Mouse (Mus musculus): ENCODE results near the gene Psmd2. TPM values are rescaled to one million over a fixed set of nuclear protein-coding genes. Genes with fewer than 3 reads are reported as not detected.
"Not testable (repeated sequence)": the region's sequence is repeated elsewhere in the genome, so short reads cannot be mapped to it uniquely, and the experiment has no call there.

The Psmd2 gene
- polyA plus RNA-seq, 1 experiment from 2014 or later: 397 TPM

DNA sequence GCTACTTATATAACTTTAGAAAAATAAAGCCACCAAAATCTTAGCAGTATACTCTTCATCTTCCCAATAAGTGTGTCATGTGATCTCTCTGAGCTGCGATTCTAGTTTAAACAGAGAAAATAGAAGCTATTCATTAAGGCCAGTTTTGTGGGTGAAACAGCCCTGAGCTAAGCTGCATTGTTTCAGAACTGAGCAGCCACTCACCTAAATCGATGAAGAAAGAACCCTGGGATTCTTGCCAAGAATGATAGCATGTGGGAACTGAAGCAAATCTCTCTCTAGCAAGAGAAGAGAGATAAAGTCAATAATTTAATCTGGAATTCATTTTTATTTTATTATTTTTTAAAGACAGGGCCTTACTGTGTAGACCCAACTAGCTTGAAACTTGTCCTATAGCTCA lies 28.2 kb upstream of the Psmd2 start:
- no peak overlapping the region for H3K9ac ChIP-seq
- no peak for ATAC-seq (ENCODE audit: low FRiP score)

DNA sequence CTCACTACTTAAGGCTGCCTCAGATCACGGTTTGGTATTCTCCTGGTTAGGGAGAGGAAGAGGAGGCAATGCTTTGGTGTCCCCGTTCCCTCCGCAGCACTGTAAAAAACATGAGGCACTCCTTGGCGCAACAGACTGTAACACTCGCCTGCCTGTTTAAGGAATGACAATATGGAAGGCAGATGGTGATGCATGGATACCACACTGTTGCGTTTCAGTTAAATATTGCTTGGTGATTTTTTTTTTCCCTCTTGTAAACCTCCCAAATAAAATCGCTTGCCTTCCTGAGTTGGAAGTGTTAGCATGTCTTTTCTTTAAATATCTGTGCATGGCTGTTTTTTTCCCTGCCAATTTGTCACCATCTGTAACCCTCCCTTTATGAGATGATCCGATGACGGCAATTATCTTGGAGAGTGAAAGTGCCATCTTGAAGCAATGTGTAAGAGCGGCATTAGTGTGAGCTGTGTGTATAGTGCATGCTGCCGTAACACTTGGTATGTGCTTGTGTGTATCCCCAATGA lies 22.5 kb upstream of the Psmd2 start:
- no peak for ATAC-seq (ENCODE audit: low FRiP score)
- Histone ChIP-seq H3K27me3 (peaks cover 9% of the 10 kb centered on the region; the same call in 1 of the 2 replicates), H3K4me3 (no peak overlapping the region), H3K36me3 (peaks cover 3% of the 10 kb centered on the region; the same call in 1 of the 2 replicates), H3K4me2 (replicated peaks) (peak overlapping the region; percentile 97; the same call in 1 of the 2 replicates), H3K27ac (no peak overlapping the region), H3K9me3 (replicated peaks) (no peaks in the 10 kb centered on the region), H3K4me1 (peaks cover 17% of the 10 kb centered on the region), H3K9ac (no peak overlapping the region)
- WGBS: 59% methylated on average over 11 of the region's 11 CpGs

More for the DNA sequence above, 28.2 kb upstream of the Psmd2 start:
- Histone ChIP-seq H3K4me1 (peaks cover 25% of the 10 kb centered on the region), H3K9me3 (replicated peaks) (no peaks in the 10 kb centered on the region), H3K36me3 (no peaks in the 10 kb centered on the region), H3K4me2 (replicated peaks) (0 out of 2 replicates have a peak overlapping the region, but pooled peaks have one; percentile 95), H3K4me3 (no peak overlapping the region), H3K27me3 (peaks cover 14% of the 10 kb centered on the region), H3K27ac (no peak overlapping the region)
- WGBS: 60% methylated on average over 2 of the region's 2 CpGs

DNA sequence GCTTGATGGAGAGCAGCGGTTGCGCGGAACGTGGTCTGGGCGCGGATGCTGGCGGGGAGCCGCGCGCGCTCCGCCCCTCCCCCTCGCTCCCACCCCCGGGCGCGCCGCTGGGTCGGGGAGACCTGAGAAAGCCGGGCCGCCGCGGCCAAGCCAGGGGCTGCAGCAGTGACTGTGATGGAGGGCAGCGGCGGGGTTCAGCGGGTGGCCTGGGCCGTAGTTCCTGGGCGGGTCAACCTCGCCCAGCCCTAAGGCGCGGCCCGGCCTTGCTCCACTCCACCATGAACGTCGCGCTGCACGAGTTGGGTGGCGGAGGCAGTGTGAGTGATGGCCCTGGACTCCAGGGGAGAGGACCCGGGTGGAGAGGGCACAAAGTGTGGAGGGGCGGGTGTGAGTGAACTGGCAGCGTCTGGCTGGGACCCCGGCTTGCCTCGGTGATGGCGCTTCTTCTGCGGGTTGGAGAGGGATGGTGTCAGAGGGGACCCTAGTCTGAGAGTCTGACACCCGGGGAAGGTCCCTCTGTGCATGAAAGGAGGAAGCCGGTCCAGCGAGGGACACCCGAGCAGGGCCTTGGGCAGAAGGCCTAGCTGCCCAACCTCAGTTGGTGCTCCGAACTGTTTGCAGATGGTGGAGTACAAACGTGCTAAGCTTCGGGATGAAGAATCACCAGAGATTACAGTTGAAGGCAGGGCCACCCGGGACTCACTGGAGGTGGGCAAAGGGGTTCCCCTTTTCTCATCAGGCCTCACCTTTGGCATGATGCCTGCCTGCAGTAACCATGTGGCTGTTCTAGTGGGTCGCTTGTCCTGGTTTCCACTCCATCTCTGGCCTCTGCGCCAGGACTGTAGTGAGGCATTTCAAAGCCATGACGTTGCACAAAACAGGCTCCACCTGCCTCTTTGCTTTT lies 21.5 kb upstream of the Psmd2 start, which contains the start of gene Ece2:
Ece2 (plus strand) TSS at position 98 of the 904 bp plus-strand sequence.
- H3K4me3 ChIP-seq: peak within 1 kb of the TSS; percentile 59
- H3K27me3 ChIP-seq: peaks cover 9% of the 10 kb centered on the region; the same call in 1 of the 2 replicates
- peak; percentile 74 for ATAC-seq (ENCODE audit: low FRiP score)
- peak within 1 kb of the TSS; percentile 78 for H3K9ac ChIP-seq
- peaks cover 17% of the 10 kb centered on the region for H3K4me1 ChIP-seq
- 7% methylated on average over 54 of the region's 54 CpGs for WGBS
- no peak within 1 kb of the TSS for H3K27ac ChIP-seq
- H3K36me3 ChIP-seq: peaks cover 3% of the 10 kb centered on the region; the same call in 1 of the 2 replicates
- H3K9me3 ChIP-seq (replicated peaks): no peaks in the 10 kb centered on the region
- H3K4me2 ChIP-seq (replicated peaks): peak within 1 kb of the TSS; percentile 97

DNA sequence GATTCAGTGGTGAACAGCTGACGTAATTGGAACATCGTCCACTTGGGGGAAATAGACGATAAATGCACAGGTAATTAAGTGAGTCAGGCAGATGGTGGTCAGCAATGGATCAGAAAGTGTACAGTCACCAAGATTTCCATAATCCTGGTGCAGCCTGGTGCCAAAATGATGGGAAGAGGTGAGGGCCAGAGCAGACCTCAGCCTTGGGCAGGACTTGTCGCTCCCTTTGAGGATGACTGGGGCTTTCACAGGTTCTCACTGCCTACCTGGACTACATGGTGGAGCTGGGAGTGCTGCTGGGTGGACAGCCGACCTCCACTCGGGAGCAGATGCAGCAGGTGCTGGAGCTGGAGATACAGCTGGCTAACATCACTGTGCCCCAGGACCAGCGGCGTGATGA lies 14.0 kb upstream of the Psmd2 start:
- H3K27me3 ChIP-seq: no peaks in the 10 kb centered on the region
- ATAC-seq (ENCODE audit: low FRiP score): no peak
- no peak overlapping the region for H3K4me2 ChIP-seq (replicated peaks)
- no peak overlapping the region for H3K27ac ChIP-seq
- no peaks in the 10 kb centered on the region for H3K4me1 ChIP-seq
- H3K9me3 ChIP-seq (replicated peaks): no peaks in the 10 kb centered on the region
- no peak overlapping the region for H3K4me3 ChIP-seq
- 80% methylated on average over 8 of the region's 8 CpGs for WGBS
- H3K36me3 ChIP-seq: peaks cover 3% of the 10 kb centered on the region; the same call in 1 of the 2 replicates
- H3K9ac ChIP-seq: no peak overlapping the region

DNA sequence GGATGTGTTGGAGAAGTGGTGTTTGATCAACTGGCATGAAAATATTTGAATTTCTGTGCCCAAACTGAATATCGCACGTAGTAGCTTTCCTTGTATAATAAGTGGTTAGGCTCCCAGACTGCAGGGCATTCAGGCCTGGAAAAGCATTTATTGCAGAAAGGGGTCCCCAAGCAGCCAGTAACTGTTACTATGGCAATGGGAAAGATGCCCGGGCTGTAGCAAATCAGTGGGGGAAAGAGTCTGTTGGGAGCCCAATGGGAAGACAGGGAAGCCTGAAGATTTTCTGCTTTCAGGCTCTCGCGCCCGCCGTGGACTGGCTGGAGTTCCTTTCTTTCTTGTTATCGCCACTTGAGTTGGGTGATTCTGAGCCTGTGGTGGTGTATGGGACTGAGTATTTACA lies 13.1 kb upstream of the Psmd2 start:
- Histone ChIP-seq H3K27me3 (no peaks in the 10 kb centered on the region), H3K9ac (no peak overlapping the region), H3K4me1 (no peaks in the 10 kb centered on the region), H3K27ac (no peak overlapping the region), H3K4me2 (replicated peaks) (no peak overlapping the region), H3K9me3 (replicated peaks) (no peaks in the 10 kb centered on the region), H3K4me3 (no peak overlapping the region), H3K36me3 (no peaks in the 10 kb centered on the region)
- 79% methylated on average over 8 of the region's 8 CpGs for WGBS
- no peak for ATAC-seq (ENCODE audit: low FRiP score)

DNA sequence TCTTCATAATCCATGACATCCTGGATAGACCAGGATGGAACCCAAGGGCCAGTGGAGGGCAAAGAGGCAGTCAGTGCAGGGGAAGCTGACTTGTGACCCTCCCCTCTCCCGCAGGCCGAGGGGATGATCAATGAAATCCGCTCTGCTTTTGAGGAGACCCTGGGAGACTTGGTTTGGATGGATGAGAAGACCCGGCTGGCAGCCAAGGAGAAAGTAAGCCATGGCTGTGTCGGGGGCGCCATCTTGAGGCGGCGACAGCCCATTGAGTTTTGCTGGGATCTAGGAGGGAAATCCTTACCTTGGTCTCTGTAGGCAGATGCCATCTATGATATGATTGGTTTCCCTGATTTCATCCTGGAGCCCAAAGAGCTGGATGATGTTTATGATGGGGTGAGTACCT lies 9.3 kb upstream of the Psmd2 start:
- H3K4me2 ChIP-seq (replicated peaks): no peak overlapping the region
- no peak overlapping the region for H3K27ac ChIP-seq
- WGBS: 6% methylated on average over 8 of the region's 8 CpGs

DNA sequence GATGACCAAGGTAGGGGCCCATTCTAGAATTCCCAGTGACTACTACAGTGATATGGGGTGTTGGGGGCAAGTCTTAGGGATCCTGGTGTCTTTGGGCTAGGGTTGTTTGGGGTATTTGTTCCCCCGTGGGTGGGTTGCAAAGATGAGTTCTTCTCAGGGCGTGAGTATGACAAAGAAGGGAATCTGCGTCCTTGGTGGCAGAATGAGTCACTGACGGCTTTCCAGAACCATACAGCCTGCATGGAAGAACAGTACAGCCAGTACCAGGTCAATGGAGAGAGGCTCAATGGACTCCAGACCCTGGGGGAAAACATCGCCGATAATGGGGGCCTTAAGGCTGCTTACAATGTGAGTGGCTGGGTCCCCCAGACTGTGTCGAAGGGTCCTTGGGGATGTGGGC lies 7.5 kb upstream of the Psmd2 start:
- H3K27ac ChIP-seq: no peak overlapping the region

More for the DNA sequence above, 9.3 kb upstream of the Psmd2 start:
- Histone ChIP-seq H3K9me3 (replicated peaks) (no peaks in the 10 kb centered on the region), H3K27me3 (no peaks in the 10 kb centered on the region), H3K4me3 (no peak overlapping the region), H3K4me1 (no peaks in the 10 kb centered on the region), H3K36me3 (no peaks in the 10 kb centered on the region), H3K9ac (no peak overlapping the region)
- 0 out of 2 replicates have a peak, but pooled peaks have one; percentile 40 for ATAC-seq (ENCODE audit: low FRiP score)

DNA sequence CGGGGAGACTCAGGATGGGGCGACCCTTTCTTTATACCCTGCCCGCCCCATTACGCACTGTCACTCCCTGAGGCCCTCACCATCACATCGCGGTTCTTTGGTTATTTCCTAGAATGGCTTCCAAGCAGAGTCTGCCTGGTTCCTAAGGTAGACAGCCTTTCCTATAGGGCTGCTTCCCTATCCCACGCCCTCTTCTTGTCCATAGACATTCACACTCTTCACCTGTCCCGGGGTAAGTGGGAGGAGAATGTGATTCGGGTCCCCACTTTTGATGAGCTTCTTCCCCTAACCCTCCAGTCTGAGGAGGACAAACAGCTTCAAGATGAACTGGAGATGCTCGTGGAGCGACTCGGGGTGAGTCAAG lies 477 bp downstream of the Psmd2 start:
- Histone ChIP-seq H3K4me3 (peak overlapping the region; percentile 87), H3K4me1 (peaks cover 17% of the 10 kb centered on the region), H3K9me3 (replicated peaks) (no peaks in the 10 kb centered on the region), H3K27ac (peak overlapping the region; percentile 78), H3K27me3 (no peaks in the 10 kb centered on the region), H3K36me3 (peaks cover 28% of the 10 kb centered on the region), H3K9ac (peak overlapping the region; percentile 91), H3K4me2 (replicated peaks) (peak overlapping the region; percentile 94)
- no peak for ATAC-seq (ENCODE audit: low FRiP score)
- 10% methylated on average over 12 of the region's 12 CpGs for WGBS

More for the DNA sequence above, 7.5 kb upstream of the Psmd2 start:
- Histone ChIP-seq H3K4me1 (no peaks in the 10 kb centered on the region), H3K27me3 (no peaks in the 10 kb centered on the region), H3K9me3 (replicated peaks) (no peaks in the 10 kb centered on the region), H3K36me3 (no peaks in the 10 kb centered on the region), H3K4me2 (replicated peaks) (no peak overlapping the region), H3K4me3 (no peak overlapping the region), H3K9ac (no peak overlapping the region)
- no peak for ATAC-seq (ENCODE audit: low FRiP score)
- 91% methylated on average over 7 of the region's 7 CpGs for WGBS

DNA sequence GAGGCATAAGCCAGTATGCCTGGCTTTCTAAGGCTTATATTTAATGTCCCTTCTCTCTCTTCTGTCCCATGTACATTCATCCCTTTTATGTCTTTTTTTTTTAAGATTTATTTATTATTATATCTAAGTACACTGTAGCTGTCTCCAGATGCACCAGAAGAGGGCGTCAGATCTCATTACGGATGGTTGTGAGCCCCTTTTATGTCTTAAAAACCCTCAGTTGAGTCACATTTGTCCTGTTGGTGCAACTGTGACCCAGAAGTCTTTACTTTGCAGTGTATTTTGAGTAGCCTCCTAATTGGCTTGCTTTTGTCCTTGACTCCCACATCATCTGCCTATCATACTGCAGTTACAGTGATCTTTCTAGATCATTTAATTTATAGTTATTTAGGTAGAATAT lies 1.9 kb downstream of the Psmd2 start:
- no peak overlapping the region for H3K9ac ChIP-seq
- peaks cover 42% of the 10 kb centered on the region for H3K36me3 ChIP-seq
- H3K4me1 ChIP-seq: peaks cover 17% of the 10 kb centered on the region
- no peak overlapping the region for H3K4me3 ChIP-seq
- no peaks in the 10 kb centered on the region for H3K27me3 ChIP-seq
- H3K9me3 ChIP-seq (replicated peaks): no peaks in the 10 kb centered on the region
- no peak for ATAC-seq (ENCODE audit: low FRiP score)
- no peak overlapping the region for H3K27ac ChIP-seq
- H3K4me2 ChIP-seq (replicated peaks): no peak overlapping the region
- 57% methylated on average over 2 of the region's 2 CpGs for WGBS

DNA sequence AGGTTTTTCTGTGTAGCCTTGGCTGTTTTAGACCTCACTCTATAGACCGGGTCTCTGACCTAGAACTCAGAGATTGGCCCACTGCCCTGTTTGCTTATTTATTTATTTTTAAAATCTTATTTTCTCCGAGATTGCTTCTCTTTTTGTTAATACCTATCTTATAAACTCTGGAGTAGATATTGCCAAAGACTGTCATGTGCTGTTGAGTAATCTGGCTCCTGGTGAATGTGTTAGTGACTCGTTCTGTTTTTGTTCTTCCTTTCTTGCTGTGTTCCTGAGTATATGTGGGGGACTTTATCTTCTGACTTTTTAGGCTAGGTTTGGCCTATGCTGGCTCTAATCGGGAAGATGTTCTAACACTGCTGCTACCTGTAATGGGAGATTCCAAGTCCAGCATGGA lies 6.2 kb downstream of the Psmd2 start:
- Histone ChIP-seq H3K4me3 (no peak overlapping the region), H3K4me1 (peaks cover 6% of the 10 kb centered on the region), H3K9ac (no peak overlapping the region), H3K4me2 (replicated peaks) (no peak overlapping the region), H3K27me3 (no peaks in the 10 kb centered on the region), H3K27ac (no peak overlapping the region), H3K9me3 (replicated peaks) (no peaks in the 10 kb centered on the region), H3K36me3 (peaks cover 85% of the 10 kb centered on the region)
- WGBS: 91% methylated on average over 4 of the region's 4 CpGs
- ATAC-seq (ENCODE audit: low FRiP score): no peak

DNA sequence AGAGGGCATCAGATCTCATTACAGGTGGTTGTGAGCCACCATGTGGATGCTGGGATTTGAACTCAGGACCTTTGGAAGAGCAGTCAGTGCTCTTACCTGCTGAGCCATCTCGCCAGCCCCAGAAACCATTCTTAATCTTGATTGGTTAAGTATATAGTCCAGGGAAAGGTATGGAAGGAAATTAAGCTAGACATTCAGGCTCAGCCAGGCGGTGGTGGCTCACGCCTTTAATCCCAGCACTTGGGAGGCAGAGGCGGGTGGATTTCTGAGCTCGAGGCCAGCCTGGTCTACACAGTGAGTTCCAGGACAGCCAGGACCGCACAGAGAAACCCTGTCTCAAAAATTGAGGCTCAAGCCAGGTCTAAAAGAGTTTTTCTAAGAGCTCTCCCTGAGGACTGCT lies 16.6 kb downstream of the Psmd2 start, which contains the start of gene Eif4g1:
Eif4g1 (plus strand) TSS at position 301 of the 400 bp plus-strand sequence.
- H3K4me2 ChIP-seq (replicated peaks); H3K27me3 ChIP-seq; H3K27ac ChIP-seq; H3K4me3 ChIP-seq; H3K9ac ChIP-seq; H3K9me3 ChIP-seq (replicated peaks); ATAC-seq (ENCODE audit: low FRiP score); H3K4me1 ChIP-seq: not testable (repeated sequence)
- H3K36me3 ChIP-seq: peaks cover 21% of the 10 kb centered on the region
- WGBS: 96% methylated on average over 2 of the region's 6 CpGs

DNA sequence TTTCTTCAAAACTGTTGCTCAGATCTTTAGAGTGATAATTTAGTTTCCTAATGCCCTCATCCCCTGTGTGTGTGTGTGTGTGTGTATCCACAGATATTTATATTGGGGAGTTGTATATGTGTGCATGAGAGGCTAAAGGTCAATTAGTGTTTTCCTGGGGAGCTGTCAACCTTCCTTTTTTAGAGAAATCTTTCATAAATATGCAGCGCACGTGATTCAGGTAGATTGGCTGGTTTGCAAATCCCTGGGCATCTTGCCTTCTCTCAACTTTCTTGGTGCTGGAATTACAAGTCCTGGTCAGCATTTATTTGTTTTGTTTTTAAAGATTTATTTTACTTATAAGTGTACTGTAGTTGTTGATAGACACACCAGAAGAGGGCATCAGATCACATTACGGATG lies 18.8 kb downstream of the Psmd2 start:
- Histone ChIP-seq H3K4me3 (no peak overlapping the region), H3K4me1 (peaks cover 19% of the 10 kb centered on the region), H3K4me2 (replicated peaks) (no peak overlapping the region), H3K27me3 (no peaks in the 10 kb centered on the region), H3K9ac (no peak overlapping the region), H3K27ac (no peak overlapping the region), H3K9me3 (replicated peaks) (no peaks in the 10 kb centered on the region), H3K36me3 (peaks cover 9% of the 10 kb centered on the region)
- no peak for ATAC-seq (ENCODE audit: low FRiP score)
- WGBS: 87% methylated on average over 3 of the region's 3 CpGs
